Mouse (Mus musculus): ENCODE data around the gene Rxfp1. TPM values are rescaled to one million over a fixed set of nuclear protein-coding genes. Genes with fewer than 3 reads are reported as not detected.

Gene Rxfp1
- polyA plus RNA-seq, 1 experiment from 2014 or later = not detected

- no peaks in the 10 kb centered on the region for H3K27me3 ChIP-seq (replicated peaks; ENCODE audit: control insufficient read depth, insufficient read depth, low read length)
- H3K36me3 ChIP-seq (ENCODE audit: control insufficient read depth, insufficient read depth, low read length) = peaks cover 36% of the 10 kb centered on the region
- H3K4me2 ChIP-seq (ENCODE audit: low read length) = peak overlapping the region; percentile 86
- ATAC-seq (replicated peaks; ENCODE audit: low FRiP score, low TSS enrichment, low read depth) (no peak), DNase-seq (ENCODE audit: low spot score) (no peak)
- no peaks in the 10 kb centered on the region for H3K9me3 ChIP-seq (ENCODE audit: control insufficient read depth, low read length)
- H3K4me3 ChIP-seq (ENCODE audit: low read depth, low read length) = peak overlapping the region; percentile 92
- peak overlapping the region; percentile 85 for H3K27ac ChIP-seq (ENCODE audit: low read depth)
- 4% methylated on average over 15 of the region's 15 CpGs for WGBS
- H3K9ac ChIP-seq (ENCODE audit: low read length) = peak overlapping the region; percentile 94
- peaks cover 10% of the 10 kb centered on the region; the same call in 1 of the 2 replicates for H3K4me1 ChIP-seq (replicated peaks; ENCODE audit: control insufficient read depth, insufficient read depth, low read length)
Measured at GRCm38 (mm10) chr3:79591793-79592471, 145.7 kb downstream of the Rxfp1 start.

Other genes starting within 250 kb of the Rxfp1 start
- 4.0 and 5.9 TPM in 2 replicates for gene Fnip2, start 170.1 kb downstream of the Rxfp1 start, polyA plus RNA-seq (2014; fragmentation: Nextera tagmentation; extraction: Ambion mirVana)
- 162 and 179 TPM in 2 replicates for gene Ppid, start 146.5 kb downstream of the Rxfp1 start, polyA plus RNA-seq (2014; fragmentation: Nextera tagmentation; extraction: Ambion mirVana)
- gene 4930579G24Rik, start 108.8 kb downstream of the Rxfp1 start, polyA plus RNA-seq (2014; fragmentation: Nextera tagmentation; extraction: Ambion mirVana) = 25.6 and 27.3 TPM in 2 replicates
- 60.8 and 64.8 TPM in 2 replicates for gene Etfdh, start 108.4 kb downstream of the Rxfp1 start, polyA plus RNA-seq (2014; fragmentation: Nextera tagmentation; extraction: Ambion mirVana)
- gene Tmem144, start 114.9 kb upstream of the Rxfp1 start, polyA plus RNA-seq (2014; fragmentation: Nextera tagmentation; extraction: Ambion mirVana) = 4.7 and 5.5 TPM in 2 replicates
- gene Fam198b, start 146.7 kb upstream of the Rxfp1 start, polyA plus RNA-seq (2014; fragmentation: Nextera tagmentation; extraction: Ambion mirVana) = 9.1 and 10.8 TPM in 2 replicates